Mouse (Mus musculus) cerebellum, adult 2 months (tissue): ENCODE measurements around the gene Kng1. TPM values are rescaled to one million over a fixed set of nuclear protein-coding genes. Genes with fewer than 3 reads are reported as not detected.
"Not testable (repeated sequence)": the region's sequence is repeated elsewhere in the genome, so short reads cannot be mapped to it uniquely, and the experiment has no call there.

Source experiments
- DNase-seq, 2 experiments: peaks; one replicate each; pipeline ENCODE4 v3.0.0; 2021
- H3K27ac ChIP-seq: fragments of 200-500 bp; 2 replicates; pipeline ENCODE4 v1.5.1; 2012; ENCODE audit warnings: low read length, control low read depth, inconsistent platforms; ENCODE audit not compliant: insufficient read depth
- H3K27me3 ChIP-seq: fragments of 200-500 bp; 2 replicates; pipeline ENCODE4 v1.6.1; 2012; ENCODE audit warnings: inconsistent platforms, mild to moderate bottlenecking, low read length, moderate library complexity; ENCODE audit not compliant: control insufficient read depth, insufficient read depth
- H3K4me1 ChIP-seq: fragments of 200-500 bp; 2 replicates; pipeline ENCODE4 v1.6.1; 2011; ENCODE audit warnings: low read length; ENCODE audit not compliant: control insufficient read depth, insufficient read depth
- H3K4me3 ChIP-seq: fragments of 200-500 bp; replicated peaks from 2 replicates; pipeline ENCODE3; 2011; ENCODE audit warnings: mild to moderate bottlenecking, low read depth, low read length, control low read depth; ENCODE audit not compliant: insufficient read depth
- CTCF ChIP-seq: fragments of 200-500 bp; IDR thresholded peaks from 2 replicates; pipeline ENCODE4 v1.5.1; 2011; ENCODE audit warnings: low read depth, mild to moderate bottlenecking, control low read depth, low read length, moderate library complexity, borderline replicate concordance; ENCODE audit not compliant: insufficient read depth
- POLR2A ChIP-seq: fragments of 200-500 bp; IDR thresholded peaks from 2 replicates; pipeline ENCODE4 v1.6.1; 2011; ENCODE audit warnings: low read length, control low read depth, borderline replicate concordance; ENCODE audit not compliant: insufficient read depth
- WGBS: fragments of 180-500 bp; shearing (Covaris S2); methylation state at CpG from one replicate; pipeline ENCODE4 v1.1.7; 2018; 5-methylcytosine and 5-hydroxymethylcytosine counted together
- polyA plus RNA-seq: library from polyadenylated mRNA; depleted of rRNA; stranded (reverse); fragments of >200 nt; gene quantifications from 2 replicates; pipeline ENCODE4 v1.2.3, GENCODE M21; 2012; rRNA removed

Kng1 gene
- not detected in 2 replicates for polyA plus RNA-seq

GRCm38 (mm10) chr16:23057668-23058447 is at the start of gene Kng1:
TSS of gene Kng1 (plus strand) at chr16:23057865.
- H3K27ac ChIP-seq, H3K4me1 ChIP-seq, DNase-seq, H3K27me3 ChIP-seq, H3K4me3 ChIP-seq: not testable (repeated sequence)
- WGBS, result 88% methylated on average over 1 of the region's 1 CpGs

- H3K27ac ChIP-seq, H3K4me1 ChIP-seq, H3K27me3 ChIP-seq, H3K4me3 ChIP-seq, DNase-seq: not testable (repeated sequence)
- 79% methylated on average over 2 of the region's 2 CpGs for WGBS
Measured at GRCm38 (mm10) chr16:23013786-23014185, 43.9 kb upstream of the Kng1 start.

DNA sequence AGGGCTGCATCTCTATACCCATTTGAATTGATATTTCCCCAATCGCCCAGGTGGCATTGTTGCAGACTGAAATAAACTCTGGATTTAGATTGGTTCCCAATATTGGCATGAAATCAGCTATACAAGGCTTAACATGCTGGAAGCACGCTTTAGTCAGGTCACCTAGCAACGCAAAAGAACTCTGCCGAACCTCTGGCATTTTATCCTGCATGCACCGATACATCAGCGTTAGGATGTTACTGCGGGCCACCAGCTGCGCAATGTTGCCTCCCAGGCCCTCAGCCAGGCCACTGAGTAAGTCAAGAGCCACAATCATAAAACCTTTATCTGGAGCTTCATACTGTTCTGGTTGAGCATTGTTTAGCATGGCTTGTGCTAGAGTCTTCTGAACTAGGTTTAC is 43.0 kb upstream of the Kng1 start:
- 13% methylated on average over 8 of the region's 8 CpGs for WGBS
- DNase-seq, H3K4me3 ChIP-seq, H3K4me1 ChIP-seq, H3K27me3 ChIP-seq, H3K27ac ChIP-seq: not testable (repeated sequence)

DNA sequence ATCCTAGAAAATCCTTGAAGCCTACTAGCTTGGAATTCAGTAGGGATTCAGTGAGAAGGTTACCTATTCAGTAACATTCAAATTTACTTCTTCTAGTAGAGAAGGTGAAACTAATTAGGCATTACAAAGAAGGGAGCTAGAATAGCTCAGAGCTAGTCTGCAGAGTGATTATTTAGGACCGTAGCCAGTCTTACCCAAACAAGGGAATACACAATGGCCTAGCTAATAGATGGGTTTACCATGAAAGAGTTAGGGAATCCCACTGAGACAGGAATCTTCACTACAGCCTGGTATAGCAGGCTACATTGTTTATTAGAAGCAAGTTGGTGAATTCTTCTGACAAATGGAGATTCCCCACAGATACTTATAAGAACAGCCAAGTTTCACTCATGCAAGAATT is 37.1 kb upstream of the Kng1 start:
- H3K27ac ChIP-seq, H3K4me3 ChIP-seq, H3K4me1 ChIP-seq, H3K27me3 ChIP-seq, DNase-seq: not testable (repeated sequence)
- 41% methylated on average over 1 of the region's 1 CpGs for WGBS

DNA sequence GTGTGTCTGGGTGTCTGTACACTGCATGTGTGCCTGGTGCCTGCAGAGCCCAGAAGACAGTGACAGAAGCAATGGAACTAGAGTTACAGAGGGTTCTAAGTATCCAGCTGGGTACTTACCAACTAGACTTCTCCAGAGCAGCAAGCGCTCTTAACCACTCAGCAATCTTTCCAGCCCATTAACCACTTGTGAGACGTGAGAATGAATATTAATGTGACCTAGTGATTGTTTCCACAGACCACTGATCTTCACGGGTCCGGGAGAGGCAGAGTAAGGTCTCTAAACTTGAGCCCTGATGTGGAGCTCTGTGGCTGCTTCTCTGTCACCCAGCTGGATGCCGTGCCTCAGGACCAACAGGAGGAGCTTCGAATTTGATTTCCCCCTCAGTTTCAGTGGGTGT is 32.6 kb upstream of the Kng1 start:
- no peak for DNase-seq
- Histone ChIP-seq H3K4me3 (no peak overlapping the region), H3K27me3 (no peaks in the 10 kb centered on the region), H3K27ac (no peak overlapping the region), H3K4me1 (no peaks in the 10 kb centered on the region)
- TF ChIP-seq CTCF, result no peak
- TF ChIP-seq POLR2A, result no peak
- 25% methylated on average over 6 of the region's 6 CpGs for WGBS

DNA sequence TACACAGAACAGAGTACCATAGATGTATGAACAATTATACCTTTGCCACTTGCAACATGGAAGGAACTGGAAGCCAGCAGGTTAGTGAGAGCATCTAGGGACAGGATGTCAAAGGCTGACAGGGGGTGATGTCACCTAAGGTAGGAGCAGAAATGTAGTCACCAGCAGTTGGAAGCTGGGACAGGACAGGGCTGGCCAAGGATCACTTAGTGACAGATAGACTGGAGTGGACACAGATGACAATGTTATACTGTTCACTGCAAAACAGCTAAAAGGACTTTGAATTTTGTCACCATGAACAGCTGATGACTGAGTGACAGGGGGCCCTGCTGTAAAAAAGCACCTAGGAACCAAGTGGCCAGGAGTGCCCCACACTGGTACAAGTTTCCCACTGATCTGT is 31.1 kb upstream of the Kng1 start:
- DNase-seq, result no peak
- H3K4me3 ChIP-seq, result no peak overlapping the region
- TF ChIP-seq POLR2A (no peak), CTCF (no peak)

DNA sequence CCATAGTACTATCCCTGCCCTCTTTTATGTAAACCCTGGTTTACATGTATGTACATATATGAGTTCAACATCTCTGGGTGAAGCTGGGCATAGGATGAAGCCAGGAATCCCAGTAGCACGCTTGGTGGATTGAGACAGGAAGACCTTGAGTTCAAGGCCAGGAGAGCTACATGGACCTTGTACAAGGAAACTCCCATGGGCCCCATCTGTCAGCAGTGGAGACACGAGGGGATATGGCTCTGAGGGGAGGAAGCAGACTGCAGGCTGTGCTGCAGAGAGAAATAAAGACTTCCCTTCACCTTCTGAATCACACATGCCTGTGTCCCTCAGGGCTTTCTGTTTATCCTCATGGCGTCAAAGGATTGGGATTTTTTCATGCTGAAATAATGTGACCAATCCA is 30.3 kb upstream of the Kng1 start:
- DNase-seq, result not testable (repeated sequence)

More for the DNA sequence above, 31.1 kb upstream of the Kng1 start:
- Histone ChIP-seq H3K27ac (no peak overlapping the region), H3K27me3 (no peaks in the 10 kb centered on the region), H3K4me1 (no peaks in the 10 kb centered on the region)

DNA sequence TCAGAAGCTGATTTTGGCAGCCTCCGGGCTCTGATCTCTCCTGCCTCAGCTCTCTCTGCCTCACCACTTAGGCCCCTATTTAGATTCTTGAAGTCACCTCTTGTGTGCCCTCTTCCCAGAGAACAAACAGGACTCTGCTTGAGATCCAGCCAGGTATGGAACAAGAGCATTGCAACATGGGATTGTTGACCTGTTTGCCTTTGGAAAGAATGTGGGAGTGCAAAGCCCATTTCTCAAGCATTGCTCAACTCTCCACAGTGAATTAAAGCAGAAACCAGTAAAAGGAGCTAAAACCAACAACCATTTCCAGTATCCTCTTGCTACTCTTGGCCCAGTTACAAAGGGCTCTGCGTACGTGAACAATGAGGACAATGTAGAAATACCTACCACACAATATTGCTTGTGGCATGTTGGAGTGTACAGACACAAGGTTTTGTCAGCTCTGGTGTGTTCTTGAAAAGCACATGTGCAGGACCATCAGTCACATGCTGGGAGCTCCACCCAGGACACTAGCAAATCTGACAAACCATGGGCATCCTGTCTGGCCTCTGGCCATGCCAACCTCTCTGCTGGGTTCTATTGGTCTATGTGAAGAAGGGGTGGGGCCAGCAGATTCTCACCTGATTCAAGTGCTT is 28.6 kb upstream of the Kng1 start, which contains the start of gene Kng2:
Gene Kng2 (minus strand): TSS at position 517 of the 635 bp plus-strand sequence.
- 78% methylated on average over 3 of the region's 3 CpGs for WGBS
- H3K4me1 ChIP-seq, H3K27me3 ChIP-seq, H3K27ac ChIP-seq, H3K4me3 ChIP-seq, DNase-seq: not testable (repeated sequence)

More for the DNA sequence above, 30.3 kb upstream of the Kng1 start:
- not testable (repeated sequence) for H3K27me3 ChIP-seq, H3K27ac ChIP-seq, H3K4me1 ChIP-seq, H3K4me3 ChIP-seq
- WGBS, result 39% methylated on average over 3 of the region's 3 CpGs
